Mouse (Mus musculus) cortical plate, adult 2 months (tissue): ENCODE results near the gene Prkag1. TPM values are rescaled to one million over a fixed set of nuclear protein-coding genes. Genes with fewer than 3 reads are reported as not detected.
A peak's percentile ranks its signal among the peaks of the same experiment; 100 is the strongest.

Source experiments
- H3K27ac ChIP-seq: fragments of 200-500 bp; 2 replicates; pipeline ENCODE4 v1.5.1; 2012; ENCODE audit warnings: low read length, control low read depth, inconsistent platforms; ENCODE audit not compliant: insufficient read depth
- H3K4me1 ChIP-seq: fragments of 200-500 bp; 2 replicates; pipeline ENCODE4 v1.6.1; 2011; ENCODE audit warnings: low read length; ENCODE audit not compliant: control insufficient read depth, insufficient read depth
- H3K4me3 ChIP-seq: fragments of 200-500 bp; 2 replicates; pipeline ENCODE4 v1.5.1; 2011; ENCODE audit warnings: mild to moderate bottlenecking, low read length, control low read depth; ENCODE audit not compliant: insufficient read depth
- CTCF ChIP-seq: fragments of 200-500 bp; IDR thresholded peaks from 2 replicates; pipeline ENCODE4 v1.5.1; 2011; ENCODE audit warnings: mild to moderate bottlenecking, control low read depth, low read length; ENCODE audit not compliant: insufficient read depth; ENCODE audit errors: extremely low read depth
- POLR2A ChIP-seq: fragments of 200-500 bp; IDR thresholded peaks from 2 replicates; pipeline ENCODE4 v1.6.1; 2011; ENCODE audit warnings: mild to moderate bottlenecking, low read length, control low read depth; ENCODE audit not compliant: insufficient read depth; ENCODE audit errors: extremely low read depth
- polyA plus RNA-seq: library from polyadenylated mRNA; depleted of rRNA; stranded (reverse); fragments of >200 nt; gene quantifications from 2 replicates; pipeline ENCODE4 v1.2.3, GENCODE M21; 2012

The Prkag1 gene
- polyA plus RNA-seq, 1 experiment = 71.3 TPM

DNA sequence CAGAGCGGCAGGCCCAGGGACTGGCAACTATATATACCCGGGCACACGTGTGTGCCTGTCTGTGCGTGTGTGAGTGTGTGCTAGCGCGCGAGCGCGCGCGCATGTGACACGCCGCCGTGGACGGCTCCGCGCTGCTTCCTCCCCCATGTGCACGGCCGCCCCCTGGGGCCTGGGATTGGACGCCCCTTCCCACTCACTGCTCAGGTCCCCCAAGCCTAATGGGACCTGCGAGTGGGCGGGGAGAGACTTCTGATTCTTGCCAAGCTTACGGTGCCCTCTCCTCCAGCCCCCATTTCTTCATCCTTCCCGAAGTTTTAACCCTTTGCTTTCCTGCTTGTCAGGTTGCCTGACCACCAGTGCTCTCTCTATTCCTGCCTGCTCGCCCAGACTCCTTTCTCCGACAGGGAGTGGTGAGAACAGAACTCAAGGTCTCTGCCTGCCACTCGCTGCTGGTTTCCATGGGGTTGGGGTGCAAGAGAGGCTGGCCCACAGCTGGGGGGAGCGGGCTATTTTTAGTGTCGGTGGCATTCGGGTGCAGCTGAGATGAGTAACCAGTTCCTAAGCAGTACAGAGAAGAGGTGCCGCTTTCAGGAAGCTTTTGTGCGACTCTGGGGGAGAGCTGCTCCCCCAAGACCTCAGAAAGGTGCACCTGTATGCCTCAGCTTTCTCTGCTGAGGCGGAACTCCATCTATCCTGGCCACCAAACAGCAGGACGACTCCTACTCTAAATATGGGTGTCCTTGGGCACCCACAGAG lies 23.2 kb downstream of the Prkag1 start:
- Histone ChIP-seq H3K4me3 (peak overlapping the region; percentile 95), H3K27ac (peak overlapping the region; percentile 83), H3K4me1 (peaks cover 7% of the 10 kb centered on the region; the same call in 1 of the 2 replicates)
- no peak for TF ChIP-seq CTCF
- TF ChIP-seq POLR2A = peak; percentile 70; the same call in 1 of the 2 replicates

DNA sequence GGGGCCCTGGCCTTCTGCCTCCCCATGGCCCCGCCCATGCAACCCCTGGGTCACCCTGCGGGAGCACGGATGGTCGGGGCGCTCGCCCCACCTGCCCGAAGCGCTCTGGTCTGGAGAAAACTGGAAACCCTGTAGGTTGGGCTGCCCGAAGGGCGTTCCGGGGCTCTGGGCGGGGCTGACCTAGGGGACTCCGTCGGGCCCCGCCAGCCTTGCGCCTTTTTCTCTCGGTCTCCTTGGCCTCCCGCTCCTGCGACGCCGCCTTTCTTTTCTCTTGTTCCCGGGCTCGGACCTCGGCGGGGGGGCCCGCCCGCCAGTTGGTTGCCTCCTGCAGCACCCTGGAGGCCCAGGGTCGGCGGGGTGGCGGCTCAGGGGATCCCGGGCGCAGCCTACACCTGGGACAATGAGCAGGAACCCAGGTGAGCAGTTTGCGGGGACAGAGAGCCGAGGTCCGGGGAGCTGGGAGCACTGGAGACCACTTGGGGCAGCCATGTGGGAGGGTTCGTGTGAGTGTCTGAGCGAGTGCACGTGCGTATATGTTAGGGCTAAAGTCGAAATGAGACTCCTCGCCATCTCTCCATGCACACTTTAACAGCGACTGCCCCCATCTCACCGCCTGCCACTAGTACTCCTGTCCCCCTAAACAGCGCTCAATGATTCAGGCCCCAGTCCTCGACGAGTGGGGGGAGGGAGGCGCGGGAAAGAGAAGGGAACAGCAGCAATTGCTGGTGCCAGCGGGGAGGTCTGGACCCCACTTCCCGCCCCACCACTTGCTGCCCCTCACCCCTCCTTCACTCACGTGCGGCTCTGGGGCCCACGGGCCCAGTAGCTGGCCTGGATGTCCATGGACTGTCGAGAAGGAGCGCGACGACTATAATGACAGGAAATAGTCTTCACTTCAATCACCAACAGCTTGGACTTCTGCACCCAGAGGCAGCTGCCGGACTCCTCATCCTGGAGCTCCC lies 24.2 kb downstream of the Prkag1 start:
- TF ChIP-seq CTCF (no peak), POLR2A (no peak)
- Histone ChIP-seq H3K27ac (peak overlapping the region; percentile 53), H3K4me1 (peaks cover 7% of the 10 kb centered on the region; the same call in 1 of the 2 replicates), H3K4me3 (peak overlapping the region; percentile 95)

DNA sequence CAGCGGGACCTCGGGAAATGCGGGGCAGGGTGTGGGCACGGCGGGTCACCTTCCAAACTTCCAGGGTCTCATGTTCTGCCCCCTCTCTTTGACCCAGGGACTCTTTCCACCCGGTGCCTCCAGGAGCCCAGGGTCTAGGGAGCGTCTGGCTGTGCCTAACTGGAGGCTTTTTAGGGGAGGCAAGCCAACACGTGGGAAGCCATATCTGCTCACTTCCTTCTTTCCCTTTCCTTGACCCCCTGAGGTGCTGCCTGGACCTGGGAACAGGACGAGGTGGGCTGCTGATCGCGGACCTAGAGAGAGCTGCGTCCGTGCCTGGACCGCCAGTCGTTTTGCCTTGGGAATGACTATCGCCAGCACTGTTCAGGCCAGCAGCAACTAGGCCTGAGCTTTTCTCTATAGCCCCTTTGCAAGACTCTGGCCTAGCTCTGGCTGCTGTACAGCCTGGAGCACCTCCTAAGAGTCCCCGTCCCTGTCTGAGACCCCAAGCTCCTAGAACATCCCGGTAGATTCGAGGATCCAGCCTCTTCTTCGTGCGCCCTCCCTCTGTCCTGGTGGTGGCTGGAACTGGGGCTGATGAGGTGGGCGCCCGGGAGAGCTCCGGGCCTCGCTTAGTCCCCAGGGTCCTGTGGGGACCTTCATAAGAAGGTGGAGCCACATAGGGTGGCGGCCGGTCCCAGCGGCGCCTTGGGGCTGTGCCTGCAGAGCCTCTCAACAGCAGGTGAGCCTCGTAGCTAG lies 25.1 kb downstream of the Prkag1 start:
- peak overlapping the region; percentile 95 for H3K4me3 ChIP-seq
- peak overlapping the region; percentile 53 for H3K27ac ChIP-seq
- peaks cover 7% of the 10 kb centered on the region; the same call in 1 of the 2 replicates for H3K4me1 ChIP-seq
- TF ChIP-seq POLR2A (no peak), CTCF (no peak)

DNA sequence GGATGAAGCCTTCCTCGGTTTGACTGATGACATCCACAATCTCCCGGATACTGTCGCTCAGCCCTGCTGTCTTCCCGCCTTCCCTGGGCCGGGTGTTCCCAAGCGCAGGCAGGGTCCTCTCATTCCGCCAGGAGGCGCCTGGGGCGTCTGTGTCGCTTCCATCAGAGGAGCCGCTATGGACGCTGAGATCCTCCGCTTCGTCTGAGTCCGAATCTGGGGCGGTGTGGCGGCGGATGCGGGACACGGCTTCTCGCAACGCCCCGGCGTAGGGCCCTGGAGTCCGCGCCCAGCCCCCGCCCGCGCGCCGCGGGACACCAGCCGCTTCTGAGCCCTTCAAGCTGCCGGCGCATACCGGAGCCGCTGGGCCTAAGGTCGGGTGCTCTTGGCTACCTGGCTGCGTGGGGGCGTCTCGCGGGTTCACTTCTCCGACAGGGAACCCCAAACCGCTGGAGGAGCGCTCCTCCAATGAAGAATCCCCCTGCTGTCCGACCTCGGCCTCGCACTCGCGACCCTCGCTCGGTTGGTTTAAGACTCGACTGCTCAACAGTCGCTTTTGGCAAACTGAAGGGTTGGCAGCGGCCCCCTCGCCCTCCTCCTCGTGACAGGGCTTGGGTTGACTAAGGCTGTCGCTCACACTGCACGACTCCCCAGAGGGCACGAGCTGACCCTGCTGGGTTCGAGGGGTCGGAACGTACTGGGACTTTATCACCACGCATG lies 25.8 kb downstream of the Prkag1 start:
- Histone ChIP-seq H3K4me3 (peak overlapping the region; percentile 95), H3K4me1 (peaks cover 7% of the 10 kb centered on the region; the same call in 1 of the 2 replicates), H3K27ac (peak overlapping the region; percentile 36; the same call in 1 of the 2 replicates)
- TF ChIP-seq POLR2A = peak; percentile 33; the same call in 1 of the 2 replicates
- TF ChIP-seq CTCF = peak; percentile 45; the same call in 1 of the 2 replicates

DNA sequence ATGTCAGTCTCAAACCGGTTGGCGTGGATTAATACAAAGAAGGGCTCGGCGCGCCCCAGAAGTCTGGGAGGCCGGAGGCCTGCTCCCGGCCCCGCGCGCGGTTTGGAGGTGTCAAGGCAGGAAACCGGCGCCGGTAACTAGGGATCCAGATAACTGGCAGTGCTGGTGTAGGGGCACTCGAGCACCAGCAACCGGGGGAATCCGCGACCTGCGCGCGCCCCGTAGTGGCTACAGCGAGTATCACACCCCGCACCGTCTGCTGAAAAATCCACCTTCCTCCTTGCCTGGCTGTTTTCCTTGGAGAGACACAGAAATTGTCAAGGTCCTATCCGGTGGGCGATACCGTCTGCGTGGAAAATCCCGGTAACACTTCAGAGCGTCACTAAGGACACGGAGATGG lies 27.3 kb downstream of the Prkag1 start:
- H3K27ac ChIP-seq = no peak overlapping the region
- no peak overlapping the region for H3K4me3 ChIP-seq
- peak; percentile 63 for TF ChIP-seq CTCF
- no peak for TF ChIP-seq POLR2A
- peaks cover 1% of the 10 kb centered on the region; the same call in 1 of the 2 replicates for H3K4me1 ChIP-seq

DNA sequence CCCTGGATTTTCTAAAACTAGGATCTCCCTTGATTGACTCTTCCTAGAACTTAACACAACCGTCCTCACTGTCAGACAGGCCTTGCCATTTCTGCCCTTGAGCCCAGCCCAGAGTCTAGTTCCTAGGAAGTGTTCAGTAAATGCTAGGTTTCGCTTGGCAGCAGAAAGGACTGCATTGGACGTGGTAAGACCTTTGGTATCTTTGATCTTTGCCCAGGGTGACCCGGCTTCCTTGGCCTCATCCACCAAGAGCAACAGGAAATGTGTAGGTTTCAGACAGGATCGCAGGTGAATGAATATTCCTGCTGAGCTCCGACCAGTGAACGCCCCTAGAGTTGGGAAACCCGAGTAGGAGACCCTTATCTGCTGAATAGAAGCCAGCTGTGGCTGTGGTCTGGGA lies 28.4 kb downstream of the Prkag1 start:
- Histone ChIP-seq H3K27ac (no peak overlapping the region), H3K4me1 (peaks cover 1% of the 10 kb centered on the region; the same call in 1 of the 2 replicates), H3K4me3 (no peak overlapping the region)
- TF ChIP-seq POLR2A (no peak), CTCF (no peak)

DNA sequence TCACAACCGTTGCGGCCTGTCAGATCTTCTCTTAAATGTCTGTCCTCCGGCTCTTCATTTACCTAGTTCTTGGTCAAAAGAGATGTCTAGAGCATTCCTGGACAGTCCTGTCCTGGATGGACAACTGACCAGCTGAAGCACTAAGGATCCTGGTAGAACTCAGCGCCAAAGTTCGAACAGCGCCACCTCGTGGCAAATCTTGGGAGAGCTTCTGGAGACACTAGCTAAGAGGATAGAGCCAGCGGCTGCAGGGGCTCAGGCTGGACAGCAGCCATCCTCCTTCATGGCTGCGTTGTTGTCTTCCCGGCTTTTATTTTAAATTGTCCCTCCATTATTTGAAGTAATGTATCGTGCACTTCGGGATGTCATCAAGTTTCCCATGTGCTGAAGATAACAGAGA lies 31.9 kb downstream of the Prkag1 start:
- peaks cover 3% of the 10 kb centered on the region; the same call in 1 of the 2 replicates for H3K4me1 ChIP-seq
- H3K4me3 ChIP-seq = no peak overlapping the region
- TF ChIP-seq POLR2A (no peak), CTCF (peak; percentile 76)
- H3K27ac ChIP-seq = no peak overlapping the region

DNA sequence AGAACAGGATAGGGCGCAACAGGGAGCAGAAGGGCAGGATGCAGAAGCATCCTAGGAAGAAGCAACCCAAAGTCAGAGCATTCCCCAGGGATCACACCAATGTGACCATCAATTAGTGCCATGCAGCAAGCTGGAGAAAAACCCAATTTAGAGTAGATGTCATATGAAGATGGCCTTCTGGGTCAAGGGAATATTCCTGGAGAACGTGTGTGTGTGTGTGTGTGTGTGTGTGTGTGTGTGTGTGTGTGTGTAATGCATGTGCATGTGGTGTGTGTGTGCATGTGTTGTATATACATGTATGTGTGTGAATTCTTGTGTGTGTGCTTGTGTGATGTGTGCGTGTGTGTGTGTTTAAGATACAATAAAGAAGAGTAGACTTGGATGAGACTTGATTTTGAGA lies 32.4 kb downstream of the Prkag1 start:
- no peak overlapping the region for H3K4me3 ChIP-seq
- no peak for TF ChIP-seq POLR2A
- no peak for TF ChIP-seq CTCF
- H3K27ac ChIP-seq = no peak overlapping the region
- H3K4me1 ChIP-seq = peaks cover 1% of the 10 kb centered on the region; the same call in 1 of the 2 replicates
